Mouse (Mus musculus) kidney, adult 2 months (tissue): ENCODE data around the gene Ptpn14. TPM values are rescaled to one million over a fixed set of nuclear protein-coding genes. Genes with fewer than 3 reads are reported as not detected.

ENCODE experiments used
- DNase-seq: peaks from one replicate; pipeline ENCODE4 v3.0.0; 2021
- H3K27ac ChIP-seq: fragments of 200-500 bp; 2 replicates; pipeline ENCODE4 v1.5.1; 2012; ENCODE audit warnings: low read depth, low read length, control low read depth, inconsistent platforms; ENCODE audit not compliant: insufficient read depth
- H3K27me3 ChIP-seq: fragments of 200-500 bp; replicated peaks from 2 replicates; pipeline ENCODE4 v1.6.1; 2012; ENCODE audit warnings: mild to moderate bottlenecking, moderate library complexity, low read length, inconsistent platforms; ENCODE audit not compliant: control insufficient read depth, insufficient read depth
- H3K36me3 ChIP-seq: fragments of 200-500 bp; 2 replicates; pipeline ENCODE4 v1.6.1; 2012; ENCODE audit warnings: mild to moderate bottlenecking, moderate library complexity, low read length, inconsistent platforms; ENCODE audit not compliant: control insufficient read depth, insufficient read depth
- H3K4me1 ChIP-seq: fragments of 200-500 bp; 2 replicates; pipeline ENCODE4 v1.6.1; 2011; ENCODE audit warnings: low read length; ENCODE audit not compliant: control insufficient read depth, insufficient read depth
- H3K4me3 ChIP-seq: fragments of 200-500 bp; 2 replicates; pipeline ENCODE4 v1.5.1; 2011; ENCODE audit warnings: mild to moderate bottlenecking, low read depth, low read length, control low read depth; ENCODE audit not compliant: insufficient read depth
- CTCF ChIP-seq: fragments of 200-500 bp; conservative IDR thresholded peaks from 2 replicates; pipeline ENCODE4 v1.5.1; 2011; ENCODE audit warnings: low read depth, mild to moderate bottlenecking, control low read depth, low read length, moderate library complexity, mixed read lengths; ENCODE audit not compliant: insufficient read depth, insufficient read length
- POLR2A ChIP-seq: fragments of 200-500 bp; IDR thresholded peaks from one replicate; pipeline ENCODE4 v1.6.1; 2011; ENCODE audit warnings: low read depth, low read length, control low read depth
- WGBS: fragments of 180-500 bp; shearing (Covaris S2); methylation state at CpG from one replicate; pipeline ENCODE4 v1.1.7; 2018; 5-methylcytosine and 5-hydroxymethylcytosine counted together
- polyA plus RNA-seq: library from polyadenylated mRNA; depleted of rRNA; stranded (reverse); fragments of >200 nt; gene quantifications from 2 replicates; pipeline ENCODE4 v1.2.3, GENCODE M21; 2012

The Ptpn14 gene
- polyA plus RNA-seq, 1 experiment, result 11.2 TPM

GRCm38 (mm10) chr1:189767910-189768309 is 39.8 kb downstream of the Ptpn14 start:
- H3K27me3 ChIP-seq, result no peaks in the 10 kb centered on the region
- no peak overlapping the region for H3K27ac ChIP-seq
- no peak for TF ChIP-seq POLR2A
- no peak for TF ChIP-seq CTCF
- no peak for DNase-seq
- 52% methylated on average over 9 of the region's 9 CpGs for WGBS
- H3K4me1 ChIP-seq, result peaks cover 7% of the 10 kb centered on the region; the same call in 1 of the 2 replicates
- H3K4me3 ChIP-seq, result no peak overlapping the region
- no peaks in the 10 kb centered on the region for H3K36me3 ChIP-seq

GRCm38 (mm10) chr1:189770516-189770915 is 42.4 kb downstream of the Ptpn14 start:
- 50% methylated on average over 3 of the region's 3 CpGs for WGBS
- H3K36me3 ChIP-seq, result no peaks in the 10 kb centered on the region
- no peak overlapping the region for H3K4me3 ChIP-seq
- H3K4me1 ChIP-seq, result peaks cover 13% of the 10 kb centered on the region; the same call in 1 of the 2 replicates
- peak overlapping the region; percentile 19; the same call in 1 of the 2 replicates for H3K27ac ChIP-seq
- TF ChIP-seq CTCF, result no peak
- no peak for TF ChIP-seq POLR2A
- no peak for DNase-seq
- H3K27me3 ChIP-seq, result no peaks in the 10 kb centered on the region

DNA sequence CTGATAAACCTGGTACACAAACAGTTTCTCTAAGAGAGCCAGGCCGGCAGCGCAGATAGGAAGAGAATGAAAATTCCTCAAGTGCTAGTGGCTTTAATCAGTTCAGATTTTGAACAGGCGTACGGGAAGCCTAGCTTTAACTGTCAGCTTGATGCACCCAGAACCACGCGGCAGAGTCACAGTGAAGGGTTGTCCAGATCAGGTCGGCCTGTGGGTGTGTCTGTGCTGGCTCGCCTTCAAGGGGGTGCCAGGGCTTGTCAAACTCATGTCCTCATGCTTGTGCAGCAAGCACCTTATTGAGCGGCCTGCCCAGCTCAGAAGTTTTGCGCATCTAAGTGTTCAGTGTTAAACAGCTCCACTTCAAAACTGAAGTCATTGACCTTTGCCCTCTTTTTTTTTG is 44.6 kb downstream of the Ptpn14 start:
- H3K4me1 ChIP-seq, result peaks cover 16% of the 10 kb centered on the region; the same call in 1 of the 2 replicates
- no peak for TF ChIP-seq CTCF
- no peak for TF ChIP-seq POLR2A
- 84% methylated on average over 10 of the region's 10 CpGs for WGBS

GRCm38 (mm10) chr1:189774778-189775177 is 46.7 kb downstream of the Ptpn14 start:
- Histone ChIP-seq H3K27me3 (no peaks in the 10 kb centered on the region), H3K36me3 (no peaks in the 10 kb centered on the region), H3K4me1 (peaks cover 21% of the 10 kb centered on the region; the same call in 1 of the 2 replicates), H3K27ac (no peak overlapping the region), H3K4me3 (no peak overlapping the region)
- TF ChIP-seq CTCF (no peak), POLR2A (no peak)
- WGBS, result 67% methylated on average over 1 of the region's 1 CpGs
- DNase-seq, result no peak

More for the DNA sequence above, 44.6 kb downstream of the Ptpn14 start:
- no peak overlapping the region for H3K4me3 ChIP-seq
- H3K36me3 ChIP-seq, result no peaks in the 10 kb centered on the region
- H3K27me3 ChIP-seq, result no peaks in the 10 kb centered on the region
- H3K27ac ChIP-seq, result no peak overlapping the region
- no peak for DNase-seq

GRCm38 (mm10) chr1:189777207-189777606 is 49.1 kb downstream of the Ptpn14 start:
- Histone ChIP-seq H3K4me1 (peaks cover 21% of the 10 kb centered on the region; the same call in 1 of the 2 replicates), H3K4me3 (no peak overlapping the region), H3K27ac (no peak overlapping the region), H3K27me3 (no peaks in the 10 kb centered on the region), H3K36me3 (no peaks in the 10 kb centered on the region)
- WGBS, result 73% methylated on average over 6 of the region's 6 CpGs
- DNase-seq, result no peak
- TF ChIP-seq POLR2A (no peak), CTCF (no peak)

DNA sequence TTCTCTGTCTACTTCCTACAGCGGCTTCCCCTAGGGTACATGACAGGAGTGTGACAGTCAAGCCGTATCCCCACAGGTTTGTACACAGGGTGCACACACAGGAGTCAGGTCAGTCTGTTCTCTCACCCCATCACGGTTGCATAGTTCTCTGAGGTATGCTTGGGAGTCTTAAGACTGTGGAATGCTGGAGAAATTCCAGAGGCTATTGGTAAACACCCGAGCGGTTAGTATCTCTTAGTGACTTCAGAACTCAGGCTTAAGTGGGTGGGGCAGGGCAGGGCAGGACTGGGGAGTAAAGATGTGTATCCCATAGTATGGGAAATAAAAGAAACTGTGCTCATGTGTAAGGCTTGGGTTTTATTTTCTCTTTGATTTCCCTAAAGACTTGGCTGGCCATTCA is 50.3 kb downstream of the Ptpn14 start:
- 23% methylated on average over 5 of the region's 5 CpGs for WGBS
- H3K4me3 ChIP-seq, result no peak overlapping the region
- peak; percentile 39 for DNase-seq
- peaks cover 21% of the 10 kb centered on the region; the same call in 1 of the 2 replicates for H3K4me1 ChIP-seq
- TF ChIP-seq CTCF, result no peak
- no peak for TF ChIP-seq POLR2A
- peak overlapping the region; percentile 34; the same call in 1 of the 2 replicates for H3K27ac ChIP-seq
- H3K27me3 ChIP-seq, result no peaks in the 10 kb centered on the region
- no peaks in the 10 kb centered on the region for H3K36me3 ChIP-seq

- Histone ChIP-seq H3K4me1 (peaks cover 14% of the 10 kb centered on the region; the same call in 1 of the 2 replicates), H3K27ac (no peak overlapping the region; the same call in 1 of the 2 replicates), H3K4me3 (no peak overlapping the region), H3K36me3 (no peaks in the 10 kb centered on the region), H3K27me3 (no peaks in the 10 kb centered on the region)
- no peak for DNase-seq
- 45% methylated on average over 3 of the region's 3 CpGs for WGBS
- no peak for TF ChIP-seq CTCF
- no peak for TF ChIP-seq POLR2A
Observed at GRCm38 (mm10) chr1:189779226-189779625, 51.2 kb downstream of the Ptpn14 start.
